Mouse (Mus musculus): ENCODE data around the gene Tbc1d22a. TPM values are rescaled to one million over a fixed set of nuclear protein-coding genes. Genes with fewer than 3 reads are reported as not detected.

Gene Tbc1d22a
- 20.5 and 22.1 TPM in 2 replicates for total RNA-seq (2014; rRNA removed)
- polyA plus RNA-seq (2015; fragmentation: Nextera tagmentation; extraction: Ambion mirVana), result 12.1 and 13.1 TPM in 2 replicates

GRCm38 (mm10) chr15:86213753-86214548 lies at the start of gene Tbc1d22a:
Gene Tbc1d22a (plus strand): TSS chr15:86214459.
- H3K9me3 ChIP-seq (ENCODE audit: low read length), result no peaks in the 10 kb centered on the region
- H3K27me3 ChIP-seq (ENCODE audit: insufficient read depth, low read length), result no peaks in the 10 kb centered on the region
- H3K36me3 ChIP-seq (ENCODE audit: insufficient read depth), result 0 out of 2 replicates have a peak, but pooled peaks cover 4% of the 10 kb centered on the region
- peak within 1 kb of the TSS; percentile 78 for H3K9ac ChIP-seq
- peak within 1 kb of the TSS; percentile 71 for H3K4me3 ChIP-seq (ENCODE audit: low read depth, low read length)
- ATAC-seq (peak; percentile 98), DNase-seq (peak; percentile 96)
- no peak for TF ChIP-seq CTCF (IDR thresholded peaks at IDR 0.05; ENCODE audit: low read depth)
- H3K4me1 ChIP-seq (ENCODE audit: insufficient read depth), result peaks cover 11% of the 10 kb centered on the region
- WGBS, result under 1% methylated on average over 64 of the region's 64 CpGs
- peak within 1 kb of the TSS; percentile 78 for H3K4me2 ChIP-seq (ENCODE audit: low read depth)
- H3K27ac ChIP-seq (ENCODE audit: low read depth, low read length), result peak within 1 kb of the TSS; percentile 95

GRCm38 (mm10) chr15:86164718-86165345 lies 49.4 kb upstream of the Tbc1d22a start:
- H3K4me1 ChIP-seq (ENCODE audit: insufficient read depth), result no peaks in the 10 kb centered on the region
- no peak overlapping the region for H3K9ac ChIP-seq
- ATAC-seq (no peak), DNase-seq (no peak)
- H3K4me2 ChIP-seq (ENCODE audit: low read depth), result no peak overlapping the region
- H3K27me3 ChIP-seq (ENCODE audit: insufficient read depth, low read length), result no peaks in the 10 kb centered on the region
- H3K9me3 ChIP-seq (ENCODE audit: low read length), result no peaks in the 10 kb centered on the region
- WGBS, result 75% methylated on average over 21 of the region's 21 CpGs
- no peak for TF ChIP-seq CTCF (IDR thresholded peaks at IDR 0.05; ENCODE audit: low read depth)
- H3K36me3 ChIP-seq (ENCODE audit: insufficient read depth), result peaks cover 16% of the 10 kb centered on the region
- H3K27ac ChIP-seq (ENCODE audit: low read depth, low read length), result no peak overlapping the region
- no peak overlapping the region for H3K4me3 ChIP-seq (ENCODE audit: low read depth, low read length)

GRCm38 (mm10) chr15:86165811-86166590 lies 48.3 kb upstream of the Tbc1d22a start:
- H3K4me1 ChIP-seq (ENCODE audit: insufficient read depth), result no peaks in the 10 kb centered on the region
- peaks cover 16% of the 10 kb centered on the region for H3K36me3 ChIP-seq (ENCODE audit: insufficient read depth)
- H3K27me3 ChIP-seq (ENCODE audit: insufficient read depth, low read length), result no peaks in the 10 kb centered on the region
- WGBS, result 93% methylated on average over 24 of the region's 24 CpGs
- no peak overlapping the region for H3K4me3 ChIP-seq (ENCODE audit: low read depth, low read length)
- H3K4me2 ChIP-seq (ENCODE audit: low read depth), result no peak overlapping the region
- H3K9ac ChIP-seq, result no peak overlapping the region
- no peak overlapping the region for H3K27ac ChIP-seq (ENCODE audit: low read depth, low read length)
- ATAC-seq, result no peak
- TF ChIP-seq CTCF (IDR thresholded peaks at IDR 0.05; ENCODE audit: low read depth), result no peak
- DNase-seq, result no peak
- no peaks in the 10 kb centered on the region for H3K9me3 ChIP-seq (ENCODE audit: low read length)

GRCm38 (mm10) chr15:86167032-86167655 lies 47.1 kb upstream of the Tbc1d22a start:
- no peaks in the 10 kb centered on the region for H3K27me3 ChIP-seq (ENCODE audit: insufficient read depth, low read length)
- H3K4me1 ChIP-seq (ENCODE audit: insufficient read depth), result no peaks in the 10 kb centered on the region
- H3K9ac ChIP-seq, result no peak overlapping the region
- H3K36me3 ChIP-seq (ENCODE audit: insufficient read depth), result peaks cover 12% of the 10 kb centered on the region
- H3K4me3 ChIP-seq (ENCODE audit: low read depth, low read length), result no peak overlapping the region
- no peaks in the 10 kb centered on the region for H3K9me3 ChIP-seq (ENCODE audit: low read length)
- no peak for DNase-seq
- no peak overlapping the region for H3K4me2 ChIP-seq (ENCODE audit: low read depth)
- 85% methylated on average over 7 of the region's 7 CpGs for WGBS
- H3K27ac ChIP-seq (ENCODE audit: low read depth, low read length), result no peak overlapping the region
- ATAC-seq, result no peak
- no peak for TF ChIP-seq CTCF (IDR thresholded peaks at IDR 0.05; ENCODE audit: low read depth)

GRCm38 (mm10) chr15:86167787-86168504 lies 46.3 kb upstream of the Tbc1d22a start:
- Histone ChIP-seq H3K9me3 (ENCODE audit: low read length) (no peaks in the 10 kb centered on the region), H3K27me3 (ENCODE audit: insufficient read depth, low read length) (no peaks in the 10 kb centered on the region)
- TF ChIP-seq CTCF (IDR thresholded peaks at IDR 0.05; ENCODE audit: low read depth), result no peak

GRCm38 (mm10) chr15:86168505-86168867 lies 45.8 kb upstream of the Tbc1d22a start:
- no peak overlapping the region for H3K27ac ChIP-seq (ENCODE audit: low read depth, low read length)
- no peak overlapping the region for H3K4me3 ChIP-seq (ENCODE audit: low read depth, low read length)
- no peak overlapping the region for H3K4me2 ChIP-seq (ENCODE audit: low read depth)
- 28% methylated on average over 7 of the region's 7 CpGs for WGBS
- H3K9me3 ChIP-seq (ENCODE audit: low read length), result no peaks in the 10 kb centered on the region
- DNase-seq, result no peak
- H3K4me1 ChIP-seq (ENCODE audit: insufficient read depth), result no peaks in the 10 kb centered on the region
- H3K27me3 ChIP-seq (ENCODE audit: insufficient read depth, low read length), result no peaks in the 10 kb centered on the region
- no peak for TF ChIP-seq CTCF (IDR thresholded peaks at IDR 0.05; ENCODE audit: low read depth)
- peaks cover 12% of the 10 kb centered on the region for H3K36me3 ChIP-seq (ENCODE audit: insufficient read depth)
- H3K9ac ChIP-seq, result no peak overlapping the region
- ATAC-seq, result peak; percentile 39

More at GRCm38 (mm10) chr15:86167787-86168504, 46.3 kb upstream of the Tbc1d22a start:
- Histone ChIP-seq H3K27ac (ENCODE audit: low read depth, low read length) (no peak overlapping the region), H3K4me3 (ENCODE audit: low read depth, low read length) (no peak overlapping the region), H3K4me1 (ENCODE audit: insufficient read depth) (no peaks in the 10 kb centered on the region), H3K36me3 (ENCODE audit: insufficient read depth) (peaks cover 12% of the 10 kb centered on the region), H3K9ac (no peak overlapping the region), H3K4me2 (ENCODE audit: low read depth) (no peak overlapping the region)
- 74% methylated on average over 10 of the region's 10 CpGs for WGBS
- 0 out of 2 replicates have a peak, but pooled peaks have one; percentile 2 for ATAC-seq
- DNase-seq, result no peak
